Mouse (Mus musculus): ENCODE measurements around the gene Cdrt4. TPM values are rescaled to one million over a fixed set of nuclear protein-coding genes. Genes with fewer than 3 reads are reported as not detected.

Gene Cdrt4
- total and polyA plus RNA-seq, 3 experiments: not detected

DNA sequence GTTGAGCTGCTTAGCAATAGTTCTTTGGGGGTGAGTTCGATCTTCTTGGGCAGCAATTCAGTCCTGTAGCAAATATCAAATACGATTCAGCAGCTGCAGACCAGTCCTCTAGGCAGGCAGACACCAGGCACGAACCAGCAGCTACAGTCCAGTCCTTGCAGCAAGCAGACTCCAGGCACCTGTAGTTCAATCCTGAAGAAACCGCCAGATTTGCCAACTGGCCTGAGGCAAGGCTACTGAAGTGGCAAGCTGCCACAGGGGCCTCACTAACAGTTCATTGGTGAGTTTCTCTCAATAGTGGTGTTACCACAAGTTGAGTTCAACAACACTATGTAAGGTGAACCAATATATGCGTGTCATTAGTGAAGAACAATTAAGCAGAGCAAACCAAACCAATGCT, 56.4 kb downstream of the Cdrt4 start:
- TF ChIP-seq SMC3 (IDR thresholded peaks at IDR 0.05; ENCODE audit: low read depth, low read length) (no peak), ELF1 (IDR thresholded peaks at IDR 0.05; ENCODE audit: low read depth, low read length) (no peak), CHD2 (IDR thresholded peaks at IDR 0.05; ENCODE audit: low read length) (no peak), NELFE (IDR thresholded peaks at IDR 0.05; ENCODE audit: low read depth, low read length) (no peak), E2F4 (IDR thresholded peaks at IDR 0.05; ENCODE audit: borderline replicate concordance, low read depth, low read length) (no peak), MEF2A (IDR thresholded peaks at IDR 0.05; ENCODE audit: extremely low read depth, insufficient replicate concordance, low read depth, low read length, poor library complexity, severe bottlenecking) (no peak), RAD21 (IDR thresholded peaks at IDR 0.05; ENCODE audit: low read depth, low read length) (no peak), HCFC1 (IDR thresholded peaks at IDR 0.05; ENCODE audit: low read depth, low read length) (no peak), ZMIZ1 (IDR thresholded peaks at IDR 0.05; ENCODE audit: low read depth, low read length) (no peak), POLR2A (IDR thresholded peaks at IDR 0.05; ENCODE audit: control insufficient read depth in 1 of 2, insufficient read depth in 1 of 2, low read depth in 1 of 2, low read length in 2 of 2, poor library complexity in 1 of 2) (no peak), MAZ (IDR thresholded peaks at IDR 0.05; ENCODE audit: low read depth, low read length) (no peak), SIN3A (IDR thresholded peaks at IDR 0.05; ENCODE audit: low read length) (no peak), TAL1 (IDR thresholded peaks at IDR 0.05; ENCODE audit: low read length) (no peak), NRF1 (IDR thresholded peaks at IDR 0.05; ENCODE audit: insufficient read depth, low read depth, low read length, poor library complexity, severe bottlenecking) (no peak), GATA1 (IDR thresholded peaks at IDR 0.05; ENCODE audit: low read depth, low read length) (no peak), CHD1 (IDR thresholded peaks at IDR 0.05; ENCODE audit: low read depth, low read length) (no peak), ETS1 (IDR thresholded peaks at IDR 0.05; ENCODE audit: low read depth, low read length) (no peak), BHLHE40 (IDR thresholded peaks at IDR 0.05; ENCODE audit: borderline replicate concordance, low read depth, low read length) (no peak)
- no peak overlapping the region for H3K27ac ChIP-seq (ENCODE audit: control insufficient read depth, low read depth, low read length)
- no peaks in the 10 kb centered on the region for H3K27me3 ChIP-seq (ENCODE audit: control insufficient read depth in 1 of 2, insufficient read depth in 2 of 2, low read length in 2 of 2)
- DNase-seq (ENCODE audit: low read depth, low spot score): no peak
- no peak overlapping the region for H3K4me3 ChIP-seq (ENCODE audit: control insufficient read depth in 1 of 2, insufficient read depth in 1 of 2, low read depth in 2 of 2, low read length in 2 of 2)
- H3K79me2 ChIP-seq (ENCODE audit: control insufficient read depth, insufficient read depth, low read length, poor library complexity): no peaks in the 10 kb centered on the region
- no peaks in the 10 kb centered on the region for H3K9me3 ChIP-seq (replicated peaks; ENCODE audit: insufficient read depth, low read length)
- no peak overlapping the region for H3K9ac ChIP-seq (ENCODE audit: control insufficient read depth, low read depth, low read length, poor library complexity, severe bottlenecking)
- H3K4me1 ChIP-seq (ENCODE audit: control insufficient read depth in 1 of 2, insufficient read depth in 2 of 2, low read length in 2 of 2): no peaks in the 10 kb centered on the region
- no peaks in the 10 kb centered on the region for H3K36me3 ChIP-seq (ENCODE audit: control insufficient read depth in 1 of 2, insufficient read depth in 2 of 2, low read length in 2 of 2)

DNA sequence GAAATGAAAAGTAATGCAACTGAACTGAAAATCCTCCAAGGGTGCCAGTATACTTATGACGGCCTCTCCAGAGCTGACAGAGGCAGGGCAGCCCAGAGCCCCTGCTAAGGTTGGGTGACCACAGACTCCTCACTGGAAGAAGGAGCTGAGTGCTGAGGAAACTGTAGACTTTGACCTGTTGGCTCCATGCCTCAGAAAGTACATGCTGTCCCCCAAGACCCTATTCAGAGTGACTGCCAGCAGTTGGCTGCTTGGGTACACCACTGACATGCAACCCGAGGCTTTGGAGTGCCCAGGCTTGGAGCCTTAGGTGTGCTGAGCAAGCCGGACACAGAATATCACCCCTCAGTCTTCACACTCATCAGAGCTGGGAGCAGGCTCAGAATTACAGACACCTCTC, 57.0 kb downstream of the Cdrt4 start:
- Histone ChIP-seq H3K27me3 (ENCODE audit: control insufficient read depth in 1 of 2, insufficient read depth in 2 of 2, low read length in 2 of 2) (no peaks in the 10 kb centered on the region), H3K36me3 (ENCODE audit: control insufficient read depth in 1 of 2, insufficient read depth in 2 of 2, low read length in 2 of 2) (no peaks in the 10 kb centered on the region), H3K27ac (ENCODE audit: control insufficient read depth, low read depth, low read length) (no peak overlapping the region), H3K4me1 (ENCODE audit: control insufficient read depth in 1 of 2, insufficient read depth in 2 of 2, low read length in 2 of 2) (no peaks in the 10 kb centered on the region), H3K9ac (ENCODE audit: control insufficient read depth, low read depth, low read length, poor library complexity, severe bottlenecking) (no peak overlapping the region), H3K9me3 (replicated peaks; ENCODE audit: insufficient read depth, low read length) (no peaks in the 10 kb centered on the region), H3K79me2 (ENCODE audit: control insufficient read depth, insufficient read depth, low read length, poor library complexity) (no peaks in the 10 kb centered on the region), H3K4me3 (ENCODE audit: control insufficient read depth in 1 of 2, insufficient read depth in 1 of 2, low read depth in 2 of 2, low read length in 2 of 2) (no peak overlapping the region)
- TF ChIP-seq MAZ (IDR thresholded peaks at IDR 0.05; ENCODE audit: low read depth, low read length) (no peak), RCOR1 (IDR thresholded peaks at IDR 0.05; ENCODE audit: low read depth, low read length) (no peak), USF1 (IDR thresholded peaks at IDR 0.05; ENCODE audit: low read depth, low read length) (no peak), MAFK (IDR thresholded peaks at IDR 0.05; ENCODE audit: borderline replicate concordance, low read depth, low read length) (no peak), KAT2A (conservative IDR thresholded peaks at IDR 0.05; ENCODE audit: low read depth, low read length) (no peak), EP300 (IDR thresholded peaks at IDR 0.05; ENCODE audit: low read depth in 1 of 2, low read length in 2 of 2) (no peak), NELFE (IDR thresholded peaks at IDR 0.05; ENCODE audit: low read depth, low read length) (no peak), TAL1 (IDR thresholded peaks at IDR 0.05; ENCODE audit: low read length) (no peak), ELF1 (IDR thresholded peaks at IDR 0.05; ENCODE audit: low read depth, low read length) (no peak), POLR2A (IDR thresholded peaks at IDR 0.05; ENCODE audit: control insufficient read depth in 1 of 2, insufficient read depth in 1 of 2, low read depth in 1 of 2, low read length in 2 of 2, poor library complexity in 1 of 2) (no peak), MAX (IDR thresholded peaks at IDR 0.05; ENCODE audit: low read length) (no peak), POLR2AphosphoS2 (IDR thresholded peaks at IDR 0.05; ENCODE audit: low read length) (no peak), MYB (IDR thresholded peaks at IDR 0.05; ENCODE audit: low read depth, low read length) (no peak), SIN3A (IDR thresholded peaks at IDR 0.05; ENCODE audit: low read length) (no peak), NRF1 (IDR thresholded peaks at IDR 0.05; ENCODE audit: insufficient read depth, low read depth, low read length, poor library complexity, severe bottlenecking) (no peak), UBTF (IDR thresholded peaks at IDR 0.05; ENCODE audit: borderline replicate concordance, insufficient read depth, low read depth, low read length) (no peak), CHD2 (IDR thresholded peaks at IDR 0.05; ENCODE audit: low read length) (no peak), CTCF (IDR thresholded peaks at IDR 0.05 in 2 of 3, conservative IDR thresholded peaks at IDR 0.05 in 1 of 3; ENCODE audit: control insufficient read depth in 1 of 3, insufficient read depth in 1 of 3, low read depth in 2 of 3, low read length in 3 of 3, poor library complexity in 1 of 3, severe bottlenecking in 1 of 3) (no peak)
- DNase-seq (ENCODE audit: low read depth, low spot score): no peak
